Mouse (Mus musculus): ENCODE measurements around the gene Sucnr1.

Gene Sucnr1

DNA sequence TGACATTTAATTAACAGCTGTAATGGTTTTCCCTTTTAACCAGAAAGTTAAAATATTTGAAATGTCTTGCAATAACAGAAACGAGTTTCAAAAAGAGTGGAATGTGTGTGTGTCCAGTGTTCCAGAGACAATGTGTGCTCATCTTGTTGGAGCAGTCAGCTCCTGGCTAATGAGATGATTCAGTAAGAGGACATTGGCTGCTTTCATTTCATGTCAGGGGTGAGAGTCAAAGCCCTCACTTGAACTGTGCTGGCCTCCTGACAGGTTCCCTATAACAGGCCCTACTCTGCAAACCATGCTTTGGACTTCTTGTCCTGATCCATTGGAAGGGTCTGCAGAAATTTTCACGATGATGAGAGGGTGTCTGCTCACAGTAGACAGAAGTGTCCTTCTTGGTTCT lies 32.9 kb downstream of the Sucnr1 start:
- DNase-seq, result no peak

DNA sequence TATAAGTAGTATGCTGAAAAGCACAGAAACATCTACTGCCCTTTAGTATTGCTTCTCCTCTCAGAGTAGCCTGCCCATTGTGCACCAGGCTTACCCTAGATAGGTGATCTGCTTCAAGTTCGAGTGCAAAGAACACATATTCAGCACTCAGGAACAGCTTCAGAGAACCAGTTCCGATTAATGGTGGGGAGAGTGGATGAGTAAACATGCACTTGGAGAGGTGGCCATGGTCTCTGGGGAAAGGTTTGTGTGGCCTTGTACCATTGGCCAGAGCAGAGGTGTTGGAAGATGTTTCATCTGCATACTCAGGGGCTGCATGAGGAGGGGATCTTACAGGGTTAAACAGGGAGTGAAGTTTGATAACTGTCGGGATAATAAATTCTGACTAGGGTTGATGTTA lies 39.8 kb downstream of the Sucnr1 start:
- no peak for DNase-seq

DNA sequence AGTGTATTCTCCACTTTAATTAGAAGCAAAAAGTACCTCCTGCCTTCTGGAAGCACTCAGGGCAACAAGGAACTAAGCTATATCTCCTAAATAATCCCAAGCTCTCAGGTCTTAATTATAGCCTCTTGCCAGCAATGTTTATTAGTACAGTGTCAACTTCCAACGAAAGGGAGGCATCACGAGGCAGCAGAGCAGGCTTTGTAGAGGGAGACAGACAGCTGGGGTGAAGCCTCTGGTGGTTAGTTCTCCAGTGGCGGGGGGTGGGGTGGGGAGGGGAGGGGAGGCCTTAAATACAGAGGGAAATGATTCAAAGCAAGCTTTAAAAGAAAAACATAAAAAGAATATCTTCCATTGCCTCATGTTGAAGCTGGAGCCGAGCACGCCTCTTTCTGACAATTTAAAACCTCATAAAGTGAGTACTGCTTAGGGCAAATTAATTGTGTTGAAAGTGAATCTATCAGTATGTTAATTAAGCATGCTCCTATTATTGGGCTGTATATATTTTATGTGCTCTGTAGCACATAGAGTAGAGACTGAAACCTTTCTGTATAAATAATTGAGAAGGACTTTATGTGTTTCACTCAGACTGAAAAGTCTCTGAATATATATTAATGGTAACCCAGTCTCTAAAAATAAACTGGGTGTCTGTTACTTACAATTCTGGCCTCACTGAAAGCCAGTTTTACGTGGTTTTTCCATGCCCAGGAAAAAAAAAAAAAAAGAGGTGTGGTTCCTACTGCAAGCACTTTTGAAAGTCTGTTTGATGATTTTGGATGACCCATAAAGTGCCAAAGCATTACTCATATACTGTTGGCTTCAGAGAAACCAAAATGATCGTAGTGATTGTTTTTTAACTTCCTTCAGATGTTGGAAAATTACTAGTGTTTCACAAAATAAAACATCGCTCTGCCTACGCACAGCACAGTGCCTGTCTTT lies 42.5 kb downstream of the Sucnr1 start:
- DNase-seq, result no peak

DNA sequence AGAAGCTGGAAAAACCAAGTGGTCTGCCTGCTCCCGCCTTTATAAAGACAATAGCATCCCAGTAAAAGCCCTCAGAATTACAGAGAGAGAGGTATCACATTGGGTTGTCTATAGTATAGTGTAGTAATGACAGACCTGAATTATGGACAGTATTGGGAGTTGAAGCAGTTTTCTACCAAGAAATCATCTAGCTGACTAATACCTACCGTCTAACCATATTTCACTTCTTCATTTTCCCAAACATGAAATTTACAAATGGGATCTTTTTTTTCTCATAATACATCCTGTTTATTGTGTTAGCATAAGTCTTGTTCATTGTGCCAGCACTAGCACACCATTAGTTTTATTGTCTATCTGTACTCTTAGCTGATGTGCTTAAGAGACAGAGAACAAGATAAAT lies 44.9 kb downstream of the Sucnr1 start:
- no peak for DNase-seq

DNA sequence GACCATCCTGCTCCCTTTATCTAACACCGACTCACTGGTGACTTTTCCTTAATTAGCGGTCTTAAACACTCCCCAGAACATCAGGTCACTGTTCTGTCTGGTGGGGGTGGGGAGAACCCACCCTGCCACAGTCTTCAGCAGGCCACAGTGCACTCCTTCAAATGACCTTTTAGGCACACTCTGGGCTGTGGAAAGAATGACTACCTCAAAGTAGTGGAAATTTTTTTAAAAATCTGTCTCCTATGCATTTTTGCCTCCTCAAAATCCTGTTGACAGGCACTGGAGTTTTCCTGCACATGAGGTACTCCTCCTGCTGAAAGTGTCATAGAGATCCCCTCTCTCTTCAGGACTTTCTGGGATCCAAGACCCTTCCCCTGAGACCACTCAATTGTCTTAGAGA lies 46.6 kb downstream of the Sucnr1 start:
- DNase-seq, result no peak

DNA sequence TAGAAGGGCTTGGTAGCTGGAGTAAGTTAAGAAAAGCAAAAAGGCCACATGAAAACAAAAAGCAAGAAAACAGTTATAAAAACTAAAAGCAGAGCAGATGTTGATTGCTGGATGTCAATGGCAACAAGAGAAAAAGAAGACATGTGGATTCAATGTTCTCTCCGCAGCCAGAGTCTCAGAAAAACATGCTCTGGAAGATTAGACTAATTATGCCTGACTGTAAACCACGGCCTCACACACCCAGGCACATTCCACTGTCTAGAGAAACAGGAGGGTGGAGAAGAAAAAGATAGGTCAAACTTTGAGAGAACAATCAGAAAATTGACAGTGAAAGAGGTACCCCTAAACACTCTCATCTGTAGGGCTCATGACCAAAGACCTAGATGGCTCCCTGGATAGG lies 54.1 kb downstream of the Sucnr1 start:
- DNase-seq, result no peak
